Mouse (Mus musculus) myocyte (in vitro differentiated cells): ENCODE data around the gene Il20ra. TPM values are rescaled to one million over a fixed set of nuclear protein-coding genes. Genes with fewer than 3 reads are reported as not detected.

ENCODE experiments used
- H3K27me3 ChIP-seq: one replicate; pipeline ENCODE4 v1.6.1; 2011; ENCODE audit not compliant: control insufficient read depth, insufficient read depth, insufficient read length
- H3K36me3 ChIP-seq: one replicate; pipeline ENCODE4 v1.6.1; 2011; ENCODE audit not compliant: control insufficient read depth, insufficient read depth
- H3K4me2 ChIP-seq: one replicate; pipeline ENCODE4 v1.6.1; 2011; ENCODE audit warnings: low read depth, control low read depth
- H3K4me3 ChIP-seq: one replicate; pipeline ENCODE4 v1.5.1; 2011; ENCODE audit warnings: mild to moderate bottlenecking, control low read depth, moderate library complexity
- H3K79me2 ChIP-seq: one replicate; pipeline ENCODE4 v1.6.1; 2011; ENCODE audit not compliant: control insufficient read depth, insufficient read depth
- H3ac ChIP-seq: one replicate; pipeline ENCODE4 v1.6.1; 2011; ENCODE audit not compliant: control insufficient read depth, insufficient read length
- CEBPB ChIP-seq: IDR thresholded peaks from 2 replicates; pipeline ENCODE4 v1.6.1; 2011; ENCODE audit warnings: mild to moderate bottlenecking, moderate library complexity; ENCODE audit not compliant: poor library complexity, insufficient read depth, severe bottlenecking
- E2F4 ChIP-seq: IDR thresholded peaks from one replicate; pipeline ENCODE4 v1.6.1; 2011; ENCODE audit warnings: mild to moderate bottlenecking, control low read depth, moderate library complexity; ENCODE audit not compliant: insufficient read depth
- MAX ChIP-seq: IDR thresholded peaks from one replicate; pipeline ENCODE4 v1.6.1; 2011; ENCODE audit warnings: low read depth, mild to moderate bottlenecking, control low read depth
- MYOD1 ChIP-seq, 3 experiments: IDR thresholded peaks; one replicate each; pipeline ENCODE4 v1.6.1; 2011; ENCODE audit warnings: control low read depth in 2 of 3, low read depth in 2 of 3, mild to moderate bottlenecking in 2 of 3, moderate library complexity in 1 of 3; ENCODE audit not compliant: insufficient read length in 2 of 3, control insufficient read depth in 1 of 3
- MYOG ChIP-seq, 3 experiments: IDR thresholded peaks; one replicate each; pipeline ENCODE4 v1.6.1; 2011; ENCODE audit warnings: control low read depth in 2 of 3, low read depth in 2 of 3, mild to moderate bottlenecking in 2 of 3; ENCODE audit not compliant: insufficient read length in 2 of 3, control insufficient read depth in 1 of 3, insufficient read depth in 1 of 3
- POLR2A ChIP-seq: IDR thresholded peaks from one replicate; pipeline ENCODE4 v1.6.1; 2011; ENCODE audit warnings: low read depth, mild to moderate bottlenecking, control low read depth, moderate library complexity; ENCODE audit not compliant: insufficient read length
- POLR2AphosphoS2 ChIP-seq: IDR thresholded peaks from one replicate; pipeline ENCODE4 v1.6.1; 2011; ENCODE audit warnings: low read depth, control low read depth; ENCODE audit not compliant: insufficient read length
- REST ChIP-seq: IDR thresholded peaks from one replicate; pipeline ENCODE4 v1.6.1; 2011; ENCODE audit warnings: mild to moderate bottlenecking, control low read depth, moderate library complexity; ENCODE audit not compliant: insufficient read depth, insufficient read length
- SRF ChIP-seq: IDR thresholded peaks from one replicate; pipeline ENCODE4 v1.6.1; 2011; ENCODE audit warnings: low read depth; ENCODE audit not compliant: control insufficient read depth, insufficient read length
- TCF12 ChIP-seq: IDR thresholded peaks from one replicate; pipeline ENCODE4 v1.6.1; 2011; ENCODE audit warnings: mild to moderate bottlenecking, control low read depth; ENCODE audit not compliant: poor library complexity, insufficient read depth, severe bottlenecking
- TCF3 ChIP-seq: IDR thresholded peaks from one replicate; pipeline ENCODE4 v1.6.1; 2011; ENCODE audit warnings: low read depth, control low read depth; ENCODE audit not compliant: insufficient read length
- USF1 ChIP-seq: IDR thresholded peaks from one replicate; pipeline ENCODE4 v1.6.1; 2011; ENCODE audit warnings: low read depth, mild to moderate bottlenecking, control low read depth, moderate library complexity
- polyA plus RNA-seq: library from polyadenylated mRNA; unstranded; fragments of >200 nt; fragmentation: generic; extraction: Trizol; gene quantifications from one replicate; pipeline ENCODE4 v1.2.1, GENCODE M21; 2012; ENCODE audit warnings: missing spikeins

Il20ra gene
- polyA plus RNA-seq, 1 experiment = not detected

DNA sequence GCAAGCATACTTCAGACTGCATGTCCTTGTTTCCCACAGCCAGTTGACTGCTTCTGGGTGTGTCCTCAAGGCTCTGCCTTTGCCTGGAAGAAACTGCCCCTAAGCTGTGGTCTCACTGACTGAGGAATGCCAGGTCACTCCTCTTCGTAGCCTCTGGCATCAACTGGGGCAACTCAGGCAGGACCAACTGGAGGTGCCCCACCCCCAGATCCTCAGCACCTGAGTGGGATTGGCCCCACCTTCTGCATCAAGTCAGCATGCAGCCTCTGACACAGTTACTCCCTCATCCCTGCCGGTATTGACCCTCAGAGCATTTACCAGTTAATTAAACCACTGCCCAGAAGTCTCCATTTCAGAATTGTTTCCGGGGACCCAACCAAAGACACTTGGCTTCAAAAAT, 21.1 kb upstream of the Il20ra start:
- no peak for TF ChIP-seq TCF12
- TF ChIP-seq E2F4 = no peak
- no peak for TF ChIP-seq CEBPB
- no peak for TF ChIP-seq MYOD1 (IDR thresholded peaks at IDR 0.05; ENCODE audit: control insufficient read depth in 1 of 3, insufficient read length in 2 of 3, low read depth in 2 of 3)
- no peak for TF ChIP-seq SRF
- TF ChIP-seq POLR2A = no peak
- no peak for TF ChIP-seq MYOG (IDR thresholded peaks at IDR 0.05; ENCODE audit: control insufficient read depth in 1 of 3, insufficient read depth in 1 of 3, insufficient read length in 2 of 3, low read depth in 2 of 3)
- no peak for TF ChIP-seq MAX
- TF ChIP-seq REST = no peak
- no peak for TF ChIP-seq TCF3
- TF ChIP-seq POLR2AphosphoS2 = no peak
- no peak for TF ChIP-seq USF1
- H3ac ChIP-seq = no peak overlapping the region
- H3K27me3 ChIP-seq = no peaks in the 10 kb centered on the region
- no peak overlapping the region for H3K4me2 ChIP-seq
- H3K79me2 ChIP-seq = no peaks in the 10 kb centered on the region
- no peaks in the 10 kb centered on the region for H3K36me3 ChIP-seq
- H3K4me3 ChIP-seq = no peak overlapping the region

DNA sequence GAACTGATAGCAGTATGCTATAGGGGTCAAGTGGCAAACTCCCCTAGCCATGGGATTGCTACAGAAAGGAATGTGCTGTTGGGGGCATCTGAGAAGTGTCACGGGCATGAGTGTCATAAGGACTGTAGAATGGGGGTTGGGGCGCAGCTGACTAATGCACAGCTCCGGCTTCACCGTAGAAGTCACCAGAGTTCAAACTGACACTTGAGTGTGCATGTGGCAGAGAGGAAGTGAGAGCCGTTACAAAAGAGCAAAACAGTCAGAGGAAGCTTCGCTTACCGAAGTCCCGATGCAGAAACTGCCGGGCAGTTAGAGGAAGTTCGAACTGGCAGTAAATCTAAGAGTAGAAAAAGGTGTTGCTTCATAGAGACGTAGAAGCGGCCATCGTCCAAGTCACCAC, 20.6 kb upstream of the Il20ra start:
- no peaks in the 10 kb centered on the region for H3K79me2 ChIP-seq
- H3K27me3 ChIP-seq = no peaks in the 10 kb centered on the region
- no peak overlapping the region for H3ac ChIP-seq
- no peak for TF ChIP-seq SRF
- no peaks in the 10 kb centered on the region for H3K36me3 ChIP-seq
- H3K4me3 ChIP-seq = no peak overlapping the region
- H3K4me2 ChIP-seq = no peak overlapping the region

DNA sequence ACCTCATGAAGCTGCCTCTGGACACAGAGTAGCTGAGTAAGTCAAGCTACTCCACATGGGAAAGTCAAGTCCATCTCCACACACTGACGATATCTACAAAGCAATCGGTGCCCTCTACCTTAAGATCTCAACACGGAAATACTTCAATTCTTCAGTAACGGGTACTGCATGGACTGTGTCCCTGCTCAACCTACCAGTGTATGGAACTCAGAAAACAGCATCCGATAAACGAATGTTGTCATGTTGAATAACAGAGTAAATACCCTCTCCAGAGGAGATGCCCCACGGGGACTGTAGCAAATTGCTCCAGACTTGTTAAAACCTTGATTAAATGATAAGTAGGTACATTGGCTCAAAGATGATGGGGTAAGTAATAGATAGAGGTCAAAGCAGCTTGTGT, 20.0 kb upstream of the Il20ra start:
- TF ChIP-seq MYOG (IDR thresholded peaks at IDR 0.05; ENCODE audit: control insufficient read depth in 1 of 3, insufficient read depth in 1 of 3, insufficient read length in 2 of 3, low read depth in 2 of 3) (no peak), TCF12 (no peak), MYOD1 (IDR thresholded peaks at IDR 0.05; ENCODE audit: control insufficient read depth in 1 of 3, insufficient read length in 2 of 3, low read depth in 2 of 3) (no peak), CEBPB (no peak), POLR2A (no peak)
- H3K27me3 ChIP-seq = no peaks in the 10 kb centered on the region
- no peaks in the 10 kb centered on the region for H3K79me2 ChIP-seq
- no peak overlapping the region for H3K4me2 ChIP-seq
- no peak overlapping the region for H3ac ChIP-seq
- H3K4me3 ChIP-seq = no peak overlapping the region
- no peaks in the 10 kb centered on the region for H3K36me3 ChIP-seq

DNA sequence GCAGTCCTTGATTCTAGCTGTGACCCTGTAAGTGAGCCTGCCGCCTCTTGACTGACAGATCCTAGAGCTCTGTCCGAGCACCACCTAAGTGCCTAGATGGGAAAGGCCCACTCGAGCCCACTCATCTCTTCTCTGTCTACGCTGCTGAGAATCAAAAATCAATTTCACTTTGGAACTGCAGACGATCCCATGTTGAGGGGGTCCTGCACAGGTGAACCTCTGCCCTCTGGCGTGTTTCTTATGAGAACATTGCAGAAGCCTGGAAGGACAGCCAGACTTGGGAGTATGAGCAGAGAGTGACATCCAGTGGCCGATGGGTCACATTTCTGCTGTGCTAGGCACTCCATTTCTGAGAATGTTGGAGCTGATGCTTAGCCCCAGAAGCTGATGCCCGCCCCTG, 19.4 kb upstream of the Il20ra start:
- no peaks in the 10 kb centered on the region for H3K36me3 ChIP-seq
- H3K4me3 ChIP-seq = no peak overlapping the region
- H3ac ChIP-seq = no peak overlapping the region
- H3K79me2 ChIP-seq = no peaks in the 10 kb centered on the region
- TF ChIP-seq REST (no peak), TCF3 (no peak)
- H3K4me2 ChIP-seq = no peak overlapping the region
- no peaks in the 10 kb centered on the region for H3K27me3 ChIP-seq

DNA sequence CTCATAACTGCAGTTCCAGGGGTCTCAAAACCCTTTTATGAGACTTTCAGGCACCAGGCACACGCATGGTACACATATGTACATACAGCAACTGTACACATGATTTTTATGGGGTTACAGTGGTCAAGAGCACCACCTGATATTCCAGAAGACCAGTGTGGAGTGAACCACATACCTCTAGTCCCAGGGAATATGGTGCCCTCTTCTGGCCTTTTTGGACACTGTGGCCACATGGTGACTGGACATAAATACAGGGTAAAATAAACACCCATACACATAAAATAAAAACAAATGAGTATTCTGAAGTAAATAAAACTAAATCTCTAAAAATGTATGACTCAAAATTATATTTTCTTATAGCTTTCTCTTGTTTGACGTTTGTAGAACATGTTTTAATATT, 18.7 kb upstream of the Il20ra start:
- H3K4me2 ChIP-seq = no peak overlapping the region
- no peaks in the 10 kb centered on the region for H3K36me3 ChIP-seq
- H3ac ChIP-seq = no peak overlapping the region
- H3K79me2 ChIP-seq = no peaks in the 10 kb centered on the region
- H3K4me3 ChIP-seq = no peak overlapping the region
- TF ChIP-seq E2F4 (no peak), MYOD1 (IDR thresholded peaks at IDR 0.05; ENCODE audit: control insufficient read depth in 1 of 3, insufficient read length in 2 of 3, low read depth in 2 of 3) (no peak), REST (no peak), TCF12 (no peak), MAX (no peak), MYOG (IDR thresholded peaks at IDR 0.05; ENCODE audit: control insufficient read depth in 1 of 3, insufficient read depth in 1 of 3, insufficient read length in 2 of 3, low read depth in 2 of 3) (no peak), POLR2A (no peak), CEBPB (no peak), USF1 (no peak), TCF3 (no peak), POLR2AphosphoS2 (no peak), SRF (no peak)
- H3K27me3 ChIP-seq = no peaks in the 10 kb centered on the region

DNA sequence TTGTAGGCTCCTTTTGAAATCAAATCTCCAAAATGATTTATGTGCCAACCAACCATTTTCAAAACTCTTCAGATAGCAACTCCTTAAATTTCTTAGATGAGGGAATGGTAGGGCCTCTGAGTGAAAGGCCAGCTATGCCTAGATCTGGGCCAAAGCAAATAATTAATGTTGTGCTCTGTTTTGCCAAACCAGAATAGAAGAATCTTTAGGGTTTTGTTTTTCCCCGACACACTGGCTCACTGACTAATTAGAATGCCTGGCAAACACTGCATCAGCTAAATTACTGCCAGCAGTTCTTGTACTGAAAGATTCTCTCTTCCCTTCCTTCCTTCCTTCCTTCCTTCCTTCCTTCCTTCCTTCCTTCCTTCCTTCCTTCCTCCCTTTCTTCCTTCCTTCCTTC, 13.0 kb upstream of the Il20ra start:
- Histone ChIP-seq H3K27me3 (no peaks in the 10 kb centered on the region), H3K79me2 (no peaks in the 10 kb centered on the region), H3K4me3 (no peak overlapping the region), H3K36me3 (no peaks in the 10 kb centered on the region), H3K4me2 (no peak overlapping the region), H3ac (no peak overlapping the region)
- TF ChIP-seq TCF12 = no peak
- TF ChIP-seq USF1 = no peak
- TF ChIP-seq E2F4 = no peak
- TF ChIP-seq MYOG (IDR thresholded peaks at IDR 0.05; ENCODE audit: control insufficient read depth in 1 of 3, insufficient read depth in 1 of 3, insufficient read length in 2 of 3, low read depth in 2 of 3) = no peak
- TF ChIP-seq POLR2A = no peak
- TF ChIP-seq POLR2AphosphoS2 = no peak
- TF ChIP-seq MAX = no peak
- no peak for TF ChIP-seq CEBPB
- TF ChIP-seq MYOD1 (IDR thresholded peaks at IDR 0.05; ENCODE audit: control insufficient read depth in 1 of 3, insufficient read length in 2 of 3, low read depth in 2 of 3) = no peak
- TF ChIP-seq TCF3 = no peak
- no peak for TF ChIP-seq REST
- no peak for TF ChIP-seq SRF
